Mouse (Mus musculus) MEL (cell line): ENCODE measurements around the gene Gm49416. TPM values are rescaled to one million over a fixed set of nuclear protein-coding genes. Genes with fewer than 3 reads are reported as not detected.

ENCODE experiments used
- DNase-seq: peaks from one replicate; pipeline ENCODE4 v3.0.0; 2011; ENCODE audit warnings: low read depth, low spot score
- H3K27ac ChIP-seq: 2 replicates; pipeline ENCODE4 v1.5.1; 2012; ENCODE audit warnings: low read depth, mild to moderate bottlenecking, control low read depth, low read length, moderate library complexity; ENCODE audit not compliant: control insufficient read depth
- H3K27me3 ChIP-seq, 2 experiments: fragments of 150-350 bp in 1 of 2; sonication (generic) in 1 of 2; 2 replicates each; pipeline ENCODE4 v1.6.1; 2012; ENCODE audit warnings: low read length in 2 of 2, mild to moderate bottlenecking in 2 of 2, improper control_type of control experiment in 1 of 2, moderate library complexity in 1 of 2; ENCODE audit not compliant: insufficient read depth in 2 of 2, control insufficient read depth in 1 of 2
- H3K36me3 ChIP-seq, 2 experiments: 2 replicates each; pipeline ENCODE4 v1.6.1; 2012 to 2014; ENCODE audit warnings: low read length in 2 of 2, improper control_type of control experiment in 1 of 2, inconsistent platforms in 1 of 2, mild to moderate bottlenecking in 1 of 2; ENCODE audit not compliant: insufficient read depth in 2 of 2, control insufficient read depth in 1 of 2
- H3K4me1 ChIP-seq, 2 experiments: fragments of 150-350 bp in 1 of 2; sonication (generic) in 1 of 2; 2 replicates each; pipeline ENCODE4 v1.6.1; 2012; ENCODE audit warnings: low read length in 2 of 2, improper control_type of control experiment in 1 of 2, mild to moderate bottlenecking in 1 of 2; ENCODE audit not compliant: insufficient read depth in 2 of 2, control insufficient read depth in 1 of 2
- H3K4me3 ChIP-seq, 2 experiments: fragments of 150-350 bp in 1 of 2; sonication (generic) in 1 of 2; 2 replicates each; pipeline ENCODE4 v1.5.1; 2012; ENCODE audit warnings: low read depth in 2 of 2, low read length in 2 of 2, mild to moderate bottlenecking in 2 of 2, moderate library complexity in 2 of 2, control low read depth in 1 of 2, improper control_type of control experiment in 1 of 2; ENCODE audit not compliant: control insufficient read depth in 1 of 2, insufficient read depth in 1 of 2
- H3K79me2 ChIP-seq: 2 replicates; pipeline ENCODE4 v1.6.1; 2012; ENCODE audit warnings: mild to moderate bottlenecking, low read length, moderate library complexity; ENCODE audit not compliant: control insufficient read depth, poor library complexity, insufficient read depth
- H3K9ac ChIP-seq: 2 replicates; pipeline ENCODE4 v1.6.1; 2012; ENCODE audit warnings: low read depth, mild to moderate bottlenecking, control low read depth, low read length, moderate library complexity; ENCODE audit not compliant: control insufficient read depth, poor library complexity, severe bottlenecking
- H3K9me3 ChIP-seq: fragments of 150-350 bp; sonication (generic); replicated peaks from 2 replicates; pipeline ENCODE4 v1.6.1; 2012; ENCODE audit warnings: mild to moderate bottlenecking, low read length, improper control_type of control experiment, moderate library complexity; ENCODE audit not compliant: insufficient read depth
- CHD1 ChIP-seq: IDR thresholded peaks from 2 replicates; pipeline ENCODE4 v1.6.1; 2012; ENCODE audit warnings: low read depth, mild to moderate bottlenecking, inconsistent platforms, low read length, improper control_type of control experiment
- CTCF ChIP-seq, 3 experiments: IDR thresholded peaks in 2 of 3; conservative IDR thresholded peaks in 1 of 3; 2 replicates each; pipeline ENCODE4 v1.5.1; 2011 to 2012; ENCODE audit warnings: low read length in 3 of 3, low read depth in 2 of 3, mild to moderate bottlenecking in 2 of 3, improper control_type of control experiment in 1 of 3, inconsistent platforms in 1 of 3, mixed read lengths in 1 of 3, moderate library complexity in 1 of 3; ENCODE audit not compliant: control insufficient read depth in 1 of 3, insufficient read depth in 1 of 3, poor library complexity in 1 of 3, severe bottlenecking in 1 of 3
- E2F4 ChIP-seq: IDR thresholded peaks from 2 replicates; pipeline ENCODE4 v1.6.1; 2011; ENCODE audit warnings: low read depth, low read length, improper control_type of control experiment, borderline replicate concordance
- ELF1 ChIP-seq: IDR thresholded peaks from 2 replicates; pipeline ENCODE4 v1.6.1; 2014; ENCODE audit warnings: low read depth, mild to moderate bottlenecking, inconsistent platforms, low read length, improper control_type of control experiment, moderate library complexity
- EP300 ChIP-seq, 2 experiments: IDR thresholded peaks; 2 replicates each; pipeline ENCODE4 v1.6.1; 2011; ENCODE audit warnings: improper control_type of control experiment in 2 of 2, low read length in 2 of 2, low read depth in 1 of 2, mild to moderate bottlenecking in 1 of 2
- ETS1 ChIP-seq: IDR thresholded peaks from 2 replicates; pipeline ENCODE4 v1.6.1; 2012; ENCODE audit warnings: low read depth, mild to moderate bottlenecking, inconsistent platforms, low read length, improper control_type of control experiment, moderate library complexity
- GABPA ChIP-seq: IDR thresholded peaks from 2 replicates; pipeline ENCODE4 v1.6.1; 2012; ENCODE audit warnings: low read depth, mild to moderate bottlenecking, inconsistent platforms, low read length, improper control_type of control experiment, moderate library complexity
- GATA1 ChIP-seq: IDR thresholded peaks from 2 replicates; pipeline ENCODE4 v1.6.1; 2011; ENCODE audit warnings: low read depth, low read length, improper control_type of control experiment
- HCFC1 ChIP-seq: IDR thresholded peaks from 2 replicates; pipeline ENCODE4 v1.6.1; 2012; ENCODE audit warnings: low read depth, mild to moderate bottlenecking, inconsistent platforms, low read length, improper control_type of control experiment, moderate library complexity
- KAT2A ChIP-seq: conservative IDR thresholded peaks from 2 replicates; pipeline ENCODE4 v1.6.1; 2012; ENCODE audit warnings: low read depth, low read length, improper control_type of control experiment, inconsistent platforms
- MAFK ChIP-seq: IDR thresholded peaks from 2 replicates; pipeline ENCODE4 v1.6.1; 2011; ENCODE audit warnings: low read depth, mild to moderate bottlenecking, low read length, improper control_type of control experiment, borderline replicate concordance
- MAX ChIP-seq: IDR thresholded peaks from 2 replicates; pipeline ENCODE4 v1.6.1; 2011; ENCODE audit warnings: low read length, improper control_type of control experiment
- MAZ ChIP-seq: IDR thresholded peaks from 2 replicates; pipeline ENCODE4 v1.6.1; 2012; ENCODE audit warnings: low read depth, mild to moderate bottlenecking, inconsistent platforms, low read length, improper control_type of control experiment
- MEF2A ChIP-seq: IDR thresholded peaks from 2 replicates; pipeline ENCODE4 v1.6.1; 2014; ENCODE audit warnings: low read depth, mild to moderate bottlenecking, inconsistent platforms, low read length, improper control_type of control experiment; ENCODE audit not compliant: poor library complexity, insufficient replicate concordance, severe bottlenecking; ENCODE audit errors: extremely low read depth
- MXI1 ChIP-seq: IDR thresholded peaks from 2 replicates; pipeline ENCODE4 v1.6.1; 2011; ENCODE audit warnings: mild to moderate bottlenecking, low read depth, low read length, improper control_type of control experiment
- MYB ChIP-seq: IDR thresholded peaks from 2 replicates; pipeline ENCODE4 v1.6.1; 2011; ENCODE audit warnings: mild to moderate bottlenecking, low read depth, low read length, improper control_type of control experiment
- MYC ChIP-seq: IDR thresholded peaks from 2 replicates; pipeline ENCODE4 v1.6.1; 2011; ENCODE audit warnings: low read depth, mild to moderate bottlenecking, low read length, improper control_type of control experiment, moderate library complexity
- NRF1 ChIP-seq: IDR thresholded peaks from 2 replicates; pipeline ENCODE4 v1.6.1; 2014; ENCODE audit warnings: low read depth, mild to moderate bottlenecking, inconsistent platforms, low read length, improper control_type of control experiment, moderate library complexity; ENCODE audit not compliant: poor library complexity, insufficient read depth, severe bottlenecking
- POLR2AphosphoS2 ChIP-seq: IDR thresholded peaks from 2 replicates; pipeline ENCODE4 v1.6.1; 2011; ENCODE audit warnings: low read length, improper control_type of control experiment
- RAD21 ChIP-seq: IDR thresholded peaks from 2 replicates; pipeline ENCODE4 v1.6.1; 2011; ENCODE audit warnings: mild to moderate bottlenecking, low read depth, low read length, improper control_type of control experiment
- RCOR1 ChIP-seq: IDR thresholded peaks from 2 replicates; pipeline ENCODE4 v1.6.1; 2012; ENCODE audit warnings: low read depth, mild to moderate bottlenecking, inconsistent platforms, low read length, improper control_type of control experiment
- SIN3A ChIP-seq: IDR thresholded peaks from 2 replicates; pipeline ENCODE4 v1.6.1; 2012; ENCODE audit warnings: low read length, improper control_type of control experiment, inconsistent platforms
- SMC3 ChIP-seq: IDR thresholded peaks from 2 replicates; pipeline ENCODE4 v1.6.1; 2011; ENCODE audit warnings: low read depth, low read length, improper control_type of control experiment
- TAL1 ChIP-seq: IDR thresholded peaks from 2 replicates; pipeline ENCODE4 v1.6.1; 2012; ENCODE audit warnings: mild to moderate bottlenecking, inconsistent platforms, low read length, moderate library complexity, mixed read lengths
- TBP ChIP-seq: IDR thresholded peaks from 2 replicates; pipeline ENCODE4 v1.8.0; 2011; ENCODE audit warnings: low read depth, low read length, improper control_type of control experiment
- TCF12 ChIP-seq: IDR thresholded peaks from 2 replicates; pipeline ENCODE4 v1.6.1; 2014; ENCODE audit warnings: low read depth, mild to moderate bottlenecking, inconsistent platforms, low read length, improper control_type of control experiment, moderate library complexity
- USF1 ChIP-seq: IDR thresholded peaks from 2 replicates; pipeline ENCODE4 v1.6.1; 2014; ENCODE audit warnings: low read depth, mild to moderate bottlenecking, inconsistent platforms, low read length, improper control_type of control experiment, moderate library complexity
- USF2 ChIP-seq, 2 experiments: IDR thresholded peaks; 2 replicates each; pipeline ENCODE4 v1.6.1; 2011 to 2012; ENCODE audit warnings: improper control_type of control experiment in 2 of 2, low read length in 2 of 2, borderline replicate concordance in 1 of 2, inconsistent platforms in 1 of 2, low read depth in 1 of 2, mild to moderate bottlenecking in 1 of 2; ENCODE audit not compliant: insufficient read depth in 1 of 2
- ZKSCAN1 ChIP-seq: IDR thresholded peaks from 2 replicates; pipeline ENCODE4 v1.6.1; 2012; ENCODE audit warnings: low read depth, mild to moderate bottlenecking, inconsistent platforms, low read length, improper control_type of control experiment, moderate library complexity
- ZMIZ1 ChIP-seq: IDR thresholded peaks from 2 replicates; pipeline ENCODE4 v1.6.1; 2012; ENCODE audit warnings: low read depth, mild to moderate bottlenecking, inconsistent platforms, low read length, improper control_type of control experiment, moderate library complexity
- ZNF384 ChIP-seq: IDR thresholded peaks from 2 replicates; pipeline ENCODE4 v1.6.1; 2012; ENCODE audit warnings: low read depth, mild to moderate bottlenecking, inconsistent platforms, low read length, improper control_type of control experiment
- polyA plus RNA-seq, 2 experiments: library from polyadenylated mRNA; stranded (reverse) in 1 of 2; unstranded in 1 of 2; fragments of >175 nt in 1 of 2; fragments of >200 nt in 1 of 2; gene quantifications; 2 replicates each; pipeline versions ENCODE4 v1.2.1 to v1.2.4; 2012; ENCODE audit warnings: low replicate concordance in 2 of 2, low read depth in 1 of 2; ENCODE audit not compliant: insufficient read length in 2 of 2, insufficient read depth in 1 of 2, missing spikeins in 1 of 2
- total RNA-seq: library from RNA; depleted of rRNA; stranded (reverse); fragments of 300-350 nt; gene quantifications from 2 replicates; pipeline ENCODE4 v1.2.3, GENCODE M21; 2012

Gm49416 gene
- total and polyA plus RNA-seq, 3 experiments: 0.77 to 31.2 TPM; not detected in 1

GRCm38 (mm10) chr19:8926766-8927165, 38.0 kb downstream of the Gm49416 start:
- Histone ChIP-seq H3K79me2 (peaks cover 4% of the 10 kb centered on the region), H3K4me3 (no peak overlapping the region), H3K27ac (peak overlapping the region; percentile 36), H3K9ac (peak overlapping the region; percentile 15), H3K27me3 (no peaks in the 10 kb centered on the region), H3K4me1 (peaks cover 20 to 38% of the 10 kb centered on the region in 2 experiments), H3K36me3 (peaks cover 0 to 28% of the 10 kb centered on the region in 2 experiments; a peak in 2 of 4 replicates), H3K9me3 (no peaks in the 10 kb centered on the region)
- peak; percentile 61; the same call in 1 of the 2 replicates for TF ChIP-seq MYC
- no peak for TF ChIP-seq ELF1
- TF ChIP-seq MAZ: 0 out of 2 replicates have a peak, but pooled peaks have one; percentile 16
- peak; percentile 44; the same call in 1 of the 2 replicates for TF ChIP-seq MAX
- TF ChIP-seq MEF2A: no peak
- no peak for TF ChIP-seq CHD1
- no peak for TF ChIP-seq TAL1
- no peak for TF ChIP-seq GABPA
- no peak for TF ChIP-seq RAD21
- no peak for TF ChIP-seq E2F4
- TF ChIP-seq USF2 (IDR thresholded peaks at IDR 0.05; ENCODE audit: borderline replicate concordance in 1 of 2, insufficient read depth in 1 of 2, low read depth in 1 of 2, low read length in 2 of 2): no peak
- TF ChIP-seq MXI1: peak; percentile 43; the same call in 1 of the 2 replicates
- TF ChIP-seq USF1: no peak
- TF ChIP-seq MAFK: no peak
- no peak for TF ChIP-seq POLR2AphosphoS2
- no peak for TF ChIP-seq EP300 (IDR thresholded peaks at IDR 0.05; ENCODE audit: low read depth in 1 of 2, low read length in 2 of 2)
- no peak for TF ChIP-seq GATA1
- no peak for TF ChIP-seq ZMIZ1
- no peak for TF ChIP-seq SIN3A
- TF ChIP-seq TBP: no peak
- TF ChIP-seq ZNF384: 0 out of 2 replicates have a peak, but pooled peaks have one; percentile 48
- TF ChIP-seq ETS1: peak; percentile 57
- no peak for TF ChIP-seq SMC3
- TF ChIP-seq MYB: no peak
- no peak for TF ChIP-seq ZKSCAN1
- no peak for TF ChIP-seq RCOR1
- no peak for TF ChIP-seq NRF1
- TF ChIP-seq HCFC1: no peak
- TF ChIP-seq KAT2A: no peak
- TF ChIP-seq TCF12: no peak
- TF ChIP-seq CTCF (IDR thresholded peaks at IDR 0.05 in 2 of 3, conservative IDR thresholded peaks at IDR 0.05 in 1 of 3; ENCODE audit: control insufficient read depth in 1 of 3, insufficient read depth in 1 of 3, low read depth in 2 of 3, low read length in 3 of 3, poor library complexity in 1 of 3, severe bottlenecking in 1 of 3): no peak
- peak; percentile 27 for DNase-seq
